Mouse (Mus musculus) bone marrow macrophage, adult 2 months (primary cell): ENCODE results near the gene Akap5. TPM values are rescaled to one million over a fixed set of nuclear protein-coding genes. Genes with fewer than 3 reads are reported as not detected.

Source experiments
- H3K27ac ChIP-seq: 2 replicates; pipeline ENCODE4 v1.5.1; 2012; ENCODE audit warnings: low read depth, low read length; ENCODE audit not compliant: insufficient read depth
- H3K4me1 ChIP-seq: 2 replicates; pipeline ENCODE4 v1.6.1; 2012; ENCODE audit warnings: low read length; ENCODE audit not compliant: control insufficient read depth, insufficient read depth
- H3K4me3 ChIP-seq: 2 replicates; pipeline ENCODE4 v1.5.1; 2012; ENCODE audit warnings: mild to moderate bottlenecking, low read length, moderate library complexity; ENCODE audit not compliant: insufficient read depth
- CTCF ChIP-seq: IDR thresholded peaks from 2 replicates; pipeline ENCODE4 v1.5.1; 2012; ENCODE audit warnings: low read depth, mild to moderate bottlenecking, low read length, moderate library complexity
- POLR2A ChIP-seq: IDR thresholded peaks from 2 replicates; pipeline ENCODE4 v1.6.1; 2012; ENCODE audit warnings: mild to moderate bottlenecking, low read depth, low read length, borderline replicate concordance
- polyA plus RNA-seq: library from polyadenylated mRNA; stranded (reverse); fragments of >200 nt; gene quantifications from 2 replicates; pipeline ENCODE4 v1.2.4, GENCODE M21; 2012; ENCODE audit not compliant: missing spikeins, insufficient read depth, insufficient read length

Akap5 gene
- polyA plus RNA-seq, 1 experiment = not detected

DNA sequence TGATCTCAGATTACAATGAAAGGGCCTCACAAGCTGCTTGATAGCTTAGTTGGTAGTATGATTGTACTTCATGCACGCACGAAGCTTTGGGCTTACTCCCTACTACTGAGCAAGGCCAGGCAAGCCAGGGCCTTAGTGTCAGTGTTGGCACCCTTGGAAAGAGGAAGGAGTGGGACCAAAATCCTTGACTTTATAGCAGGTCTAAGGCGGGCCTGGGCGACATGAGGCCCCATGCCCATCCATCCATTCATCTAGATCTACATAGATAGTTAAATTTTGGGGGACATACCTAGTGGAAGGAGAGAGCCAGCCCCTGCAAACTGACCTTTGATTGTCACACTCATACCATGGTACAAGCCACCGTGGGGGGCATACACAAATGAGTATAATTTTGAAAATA lies 16.3 kb upstream of the Akap5 start:
- TF ChIP-seq POLR2A (no peak), CTCF (no peak)
- no peak overlapping the region for H3K27ac ChIP-seq
- H3K4me1 ChIP-seq = peaks cover 41% of the 10 kb centered on the region
- H3K4me3 ChIP-seq = no peak overlapping the region

DNA sequence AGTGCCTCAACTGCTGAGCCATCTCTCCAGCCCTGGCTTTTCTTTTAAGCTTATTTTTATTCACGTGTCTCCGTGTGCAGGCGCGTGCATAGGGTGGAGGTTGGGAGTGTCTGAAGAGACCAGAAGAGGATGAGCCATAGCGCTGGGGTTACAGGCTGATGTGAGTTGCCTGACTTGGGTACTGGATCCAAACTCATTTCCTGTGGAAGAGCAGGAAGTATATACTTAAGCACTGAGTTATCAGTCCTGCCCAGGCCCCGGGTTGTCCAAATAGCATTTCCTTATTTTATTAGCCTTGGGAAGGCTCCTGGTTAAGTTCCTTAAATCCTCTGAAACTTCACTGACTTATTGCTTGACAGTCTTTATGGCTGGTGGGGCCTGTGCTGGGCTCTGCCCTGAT lies 14.7 kb upstream of the Akap5 start:
- Histone ChIP-seq H3K4me3 (no peak overlapping the region), H3K4me1 (peaks cover 41% of the 10 kb centered on the region), H3K27ac (0 out of 2 replicates have a peak overlapping the region, but pooled peaks have one; percentile 15)
- TF ChIP-seq CTCF (no peak), POLR2A (no peak)

DNA sequence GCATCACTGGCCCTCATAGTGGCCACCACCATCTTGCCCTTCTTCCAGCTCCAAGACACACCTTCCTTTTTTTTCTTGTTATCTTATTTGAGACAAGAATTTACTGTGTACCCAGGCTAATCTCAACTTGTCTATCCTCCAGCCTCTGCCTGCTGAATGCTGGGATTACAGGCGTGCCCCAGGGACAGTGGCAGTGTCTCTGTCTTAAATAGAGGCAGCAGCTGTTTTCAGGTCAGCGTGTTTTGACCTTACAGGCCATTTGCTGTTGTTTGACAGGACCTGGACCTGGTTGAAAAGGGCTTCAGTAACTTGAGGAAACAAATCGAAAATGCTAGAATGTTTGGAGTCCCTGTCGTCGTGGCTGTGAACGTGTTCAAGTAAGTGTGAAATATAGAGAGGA lies 14.1 kb upstream of the Akap5 start:
- TF ChIP-seq POLR2A (no peak), CTCF (no peak)
- peaks cover 41% of the 10 kb centered on the region for H3K4me1 ChIP-seq
- 0 out of 2 replicates have a peak overlapping the region, but pooled peaks have one; percentile 15 for H3K27ac ChIP-seq
- no peak overlapping the region for H3K4me3 ChIP-seq

DNA sequence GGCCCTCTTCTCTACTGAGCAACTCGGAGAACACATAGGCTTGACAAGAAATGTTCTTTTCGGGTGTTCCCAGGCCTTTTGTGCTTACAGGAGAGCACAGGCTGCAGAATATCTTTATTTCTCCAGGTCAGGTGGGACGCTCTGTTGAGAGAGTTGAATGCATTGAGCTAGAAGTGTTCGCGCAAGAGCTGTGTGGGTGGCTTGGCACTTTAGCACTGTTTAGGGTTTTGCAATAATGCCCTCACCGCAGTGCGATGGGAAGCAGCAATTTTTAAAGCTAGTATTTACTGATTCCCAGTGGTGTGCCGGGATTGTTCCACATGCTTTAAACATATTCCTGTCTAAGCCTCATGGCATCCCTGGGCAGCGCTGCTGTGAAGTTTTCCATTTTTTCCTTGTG lies 13.5 kb upstream of the Akap5 start:
- no peak overlapping the region for H3K27ac ChIP-seq
- H3K4me1 ChIP-seq = peaks cover 40% of the 10 kb centered on the region
- no peak for TF ChIP-seq POLR2A
- TF ChIP-seq CTCF = no peak
- no peak overlapping the region for H3K4me3 ChIP-seq

DNA sequence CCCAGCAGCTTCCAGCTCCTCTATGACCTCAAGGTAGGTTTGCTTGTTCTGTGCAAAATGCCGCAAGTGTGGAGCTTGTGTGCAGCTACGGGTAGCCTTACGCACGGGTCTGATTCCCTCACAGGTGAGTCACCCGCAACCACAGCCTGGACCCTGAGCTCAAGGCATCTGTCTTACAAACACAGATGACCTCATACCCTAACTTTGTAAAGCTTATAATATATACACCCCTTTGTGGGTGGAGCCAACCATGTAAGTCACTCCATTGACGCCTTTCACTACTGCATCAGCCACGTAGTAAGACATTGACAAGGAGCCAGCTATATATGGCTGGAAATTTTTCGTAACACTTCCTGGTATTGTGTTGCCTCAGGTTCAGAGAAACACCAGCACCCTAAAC lies 12.7 kb upstream of the Akap5 start:
- TF ChIP-seq CTCF = no peak
- TF ChIP-seq POLR2A = no peak
- H3K4me3 ChIP-seq = no peak overlapping the region
- no peak overlapping the region for H3K27ac ChIP-seq
- H3K4me1 ChIP-seq = peaks cover 39% of the 10 kb centered on the region

DNA sequence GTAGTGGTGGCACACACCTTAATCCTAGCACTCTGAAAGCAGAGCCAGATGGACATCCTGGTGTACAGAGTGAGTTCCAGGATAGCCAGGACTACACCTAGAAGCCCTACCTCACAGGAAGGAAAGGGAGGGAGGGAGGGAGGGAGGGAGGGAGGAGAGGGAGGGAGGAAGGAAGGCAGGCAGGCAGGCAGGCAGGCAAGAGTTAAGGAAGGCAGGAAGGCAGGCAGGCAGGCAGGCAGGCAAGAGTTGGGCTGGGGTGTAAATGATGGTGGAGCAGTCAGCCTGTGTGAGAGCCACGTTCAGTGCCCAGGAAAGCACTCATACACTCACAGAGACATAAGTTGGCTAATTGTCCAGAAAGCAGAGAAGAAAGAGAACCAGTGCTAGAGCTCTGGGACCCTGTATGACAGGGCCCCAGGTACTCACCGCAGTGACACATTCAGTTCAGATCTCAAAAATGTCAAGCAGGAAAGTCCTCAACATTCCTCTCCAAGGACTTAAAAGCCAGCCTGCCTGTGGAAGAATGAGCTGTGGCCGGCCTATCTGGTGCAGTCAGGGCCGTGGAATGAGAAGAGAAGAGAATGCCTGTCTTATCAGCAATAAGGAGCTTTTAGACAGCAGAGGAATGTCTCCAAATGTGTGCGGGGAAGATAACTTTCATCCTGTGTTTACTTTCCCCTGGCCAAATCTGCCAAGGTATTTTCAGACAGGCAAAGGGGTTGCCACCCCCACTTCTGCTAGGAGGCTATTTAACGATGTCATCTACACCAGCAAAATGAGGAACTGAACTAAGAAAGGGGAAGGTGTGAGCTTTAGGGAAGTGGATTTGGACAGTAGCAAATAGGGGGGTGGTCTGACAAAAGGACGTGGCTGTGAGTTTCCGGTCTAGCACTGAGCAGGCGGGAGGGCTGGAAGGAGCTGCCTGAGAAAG lies 6.1 kb upstream of the Akap5 start:
- Histone ChIP-seq H3K27ac (peak overlapping the region; percentile 89), H3K4me3 (peak overlapping the region; percentile 35)

DNA sequence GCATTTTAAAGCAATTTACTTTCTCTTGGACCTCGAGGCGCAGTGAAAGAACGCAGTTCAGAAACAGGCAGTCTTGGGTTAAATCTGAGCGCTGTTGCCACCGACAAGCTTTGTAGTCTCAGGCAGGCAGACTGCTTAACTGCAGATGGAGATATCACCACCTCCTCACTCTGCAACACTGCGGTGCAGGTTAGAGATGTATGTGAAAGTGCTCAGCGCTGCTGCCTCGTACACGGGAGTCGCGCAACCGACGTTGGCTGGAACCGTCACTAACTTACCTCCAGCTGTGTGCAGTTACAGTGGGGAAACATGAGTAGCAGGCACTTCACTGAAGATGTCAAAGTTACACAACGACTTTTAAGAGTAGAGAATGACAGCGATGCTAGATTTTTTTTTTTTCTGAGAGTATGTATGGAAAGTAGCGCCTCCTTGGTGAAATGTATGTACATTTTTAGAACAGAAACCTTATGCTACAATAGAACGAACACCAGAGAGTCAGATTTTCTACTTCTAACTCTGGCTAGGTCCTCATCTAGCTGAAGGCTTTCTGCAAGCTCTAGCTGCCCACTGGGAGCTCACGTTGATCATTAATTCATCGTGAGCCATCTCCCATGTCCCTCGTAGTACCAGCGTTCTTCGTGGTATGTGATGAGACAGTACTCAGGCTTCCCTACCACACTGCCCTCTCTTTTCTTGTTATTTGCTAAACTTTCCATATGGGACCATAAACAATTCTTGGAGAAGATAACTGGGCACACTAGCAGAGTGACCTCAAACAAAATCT lies 1.9 kb downstream of the Akap5 start:
- Histone ChIP-seq H3K4me3 (no peak overlapping the region), H3K4me1 (no peaks in the 10 kb centered on the region), H3K27ac (no peak overlapping the region)
- no peak for TF ChIP-seq CTCF

More for the DNA sequence above, 6.1 kb upstream of the Akap5 start:
- H3K4me1 ChIP-seq = peaks cover 21% of the 10 kb centered on the region
- TF ChIP-seq CTCF = no peak
- no peak for TF ChIP-seq POLR2A

DNA sequence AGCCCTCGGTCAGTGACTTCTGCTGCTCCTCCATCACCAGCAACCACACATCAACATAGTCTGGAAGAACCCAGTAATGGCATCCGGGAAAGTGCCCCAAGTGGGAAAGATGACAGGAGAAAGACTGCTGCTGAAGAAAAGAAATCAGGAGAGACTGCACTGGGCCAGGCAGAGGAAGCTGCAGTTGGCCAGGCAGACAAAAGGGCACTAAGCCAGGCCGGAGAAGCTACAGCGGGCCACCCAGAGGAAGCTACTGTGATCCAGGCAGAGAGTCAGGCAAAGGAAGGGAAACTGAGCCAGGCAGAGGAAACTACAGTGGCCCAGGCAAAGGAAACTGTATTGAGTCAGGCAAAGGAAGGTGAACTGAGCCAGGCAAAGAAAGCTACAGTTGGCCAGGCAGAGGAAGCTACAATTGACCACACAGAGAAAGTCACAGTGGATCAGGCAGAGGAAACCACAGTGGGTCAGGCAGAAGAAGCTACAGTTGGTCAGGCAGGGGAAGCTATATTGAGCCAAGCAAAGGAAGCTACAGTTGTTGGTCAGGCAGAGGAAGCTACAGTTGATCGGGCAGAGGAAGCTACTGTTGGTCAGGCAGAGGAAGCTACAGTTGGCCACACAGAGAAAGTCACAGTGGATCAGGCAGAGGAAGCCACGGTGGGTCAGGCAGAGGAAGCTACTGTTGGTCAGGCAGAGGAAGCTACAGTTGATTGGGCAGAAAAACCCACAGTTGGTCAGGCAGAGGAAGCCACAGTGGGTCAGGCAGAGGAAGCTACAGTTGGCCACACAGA lies 4.1 kb downstream of the Akap5 start:
- no peak overlapping the region for H3K4me3 ChIP-seq
- no peaks in the 10 kb centered on the region for H3K4me1 ChIP-seq
- TF ChIP-seq CTCF (no peak), POLR2A (no peak)
- H3K27ac ChIP-seq = peak overlapping the region; percentile 42

DNA sequence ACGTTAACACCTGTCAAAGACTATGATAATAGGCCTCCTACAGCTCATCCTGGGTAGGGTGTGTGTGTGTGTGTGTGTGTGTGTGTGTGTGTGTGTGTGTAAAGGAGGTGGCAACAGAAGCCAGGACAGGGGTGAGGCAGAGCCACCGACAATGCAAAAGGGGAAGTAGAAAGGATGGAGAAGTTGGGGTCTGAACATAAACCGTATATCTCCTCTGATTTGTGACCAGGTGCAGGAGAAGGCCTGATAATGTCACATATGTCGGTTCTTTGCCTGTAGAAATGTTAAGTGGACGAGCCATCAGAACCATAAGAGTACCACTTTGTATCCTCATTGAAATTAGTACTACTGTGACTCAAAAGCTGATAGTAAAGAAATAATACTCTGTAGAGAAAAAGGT lies 9.0 kb downstream of the Akap5 start:
- no peaks in the 10 kb centered on the region for H3K4me1 ChIP-seq
- no peak overlapping the region for H3K27ac ChIP-seq
- TF ChIP-seq POLR2A (no peak), CTCF (no peak)
- no peak overlapping the region for H3K4me3 ChIP-seq
